Mouse (Mus musculus) embryonic facial prominence, embryonic 14.5 days (tissue): ENCODE data around the gene Zfp281. TPM values are rescaled to one million over a fixed set of nuclear protein-coding genes. Genes with fewer than 3 reads are reported as not detected.

ENCODE experiments used
- ATAC-seq: fragments of 200-750 bp; cut with Nextera tagmentation; 2 replicates; pipeline ENCODE4 v1.8.0; 2017; ENCODE audit warnings: low read depth, moderate number of reproducible peaks, moderate TSS enrichment
- DNase-seq: peaks from one replicate; pipeline ENCODE4 v3.0.0-alpha.2; 2015; ENCODE audit warnings: low spot score
- H3K27ac ChIP-seq: fragments of 300-500 bp; sonication (generic); replicated peaks from 2 replicates; pipeline ENCODE4 v1.5.1; 2014; ENCODE audit warnings: low read depth, mild to moderate bottlenecking, low read length, moderate library complexity
- H3K27me3 ChIP-seq: fragments of 300-500 bp; sonication (generic); replicated peaks from 2 replicates; pipeline ENCODE4 v1.6.1; 2014; ENCODE audit warnings: low read length; ENCODE audit not compliant: control insufficient read depth, insufficient read depth
- H3K36me3 ChIP-seq: fragments of 300-500 bp; sonication (generic); 2 replicates; pipeline ENCODE4 v1.6.1; 2014; ENCODE audit warnings: low read length, mixed read lengths; ENCODE audit not compliant: control insufficient read depth, insufficient read depth
- H3K4me1 ChIP-seq: fragments of 300-500 bp; sonication (generic); 2 replicates; pipeline ENCODE4 v1.6.1; 2014; ENCODE audit warnings: antibody characterized with exemption, low read length; ENCODE audit not compliant: control insufficient read depth, insufficient read depth
- H3K4me2 ChIP-seq: fragments of 300-500 bp; sonication (generic); 2 replicates; pipeline ENCODE4 v1.6.1; 2014; ENCODE audit warnings: low read depth, mild to moderate bottlenecking, low read length, moderate library complexity, mixed read lengths
- H3K4me3 ChIP-seq: fragments of 300-500 bp; sonication (generic); 2 replicates; pipeline ENCODE4 v1.5.1; 2014; ENCODE audit warnings: low read depth, mild to moderate bottlenecking, low read length
- H3K9ac ChIP-seq: fragments of 300-500 bp; sonication (generic); 2 replicates; pipeline ENCODE4 v1.6.1; 2014; ENCODE audit warnings: low read depth, mild to moderate bottlenecking, low read length, moderate library complexity, mixed read lengths
- H3K9me3 ChIP-seq: fragments of 300-500 bp; sonication (generic); 2 replicates; pipeline ENCODE4 v1.6.1; 2016; ENCODE audit warnings: low read length; ENCODE audit not compliant: control insufficient read depth
- whole genome bisulfite sequencing: fragments of 180-500 bp; shearing (Covaris S2); extraction: QIAGEN DNeasy Blood & Tissue Kit; methylation state at CpG from one replicate; pipeline ENCODE4 v1.1.7; 2014; 5-methylcytosine and 5-hydroxymethylcytosine counted together
- polyA plus RNA-seq: library from polyadenylated mRNA; unstranded; fragments of >200 nt; fragmentation: Nextera tagmentation; extraction: Ambion mirVana; gene quantifications from 2 replicates; pipeline ENCODE4 v1.2.1, GENCODE M21; 2014

The Zfp281 gene
- polyA plus RNA-seq, 1 experiment from 2014 or later: 19.5 TPM

GRCm38 (mm10) chr1:136626141-136626540 lies 1.4 kb downstream of the Zfp281 start:
- Histone ChIP-seq H3K27ac (no peak overlapping the region), H3K27me3 (no peaks in the 10 kb centered on the region), H3K9me3 (no peaks in the 10 kb centered on the region), H3K4me1 (peaks cover 31% of the 10 kb centered on the region), H3K4me2 (peak overlapping the region; percentile 56), H3K9ac (0 out of 2 replicates have a peak overlapping the region, but pooled peaks have one; percentile 96), H3K36me3 (peaks cover 31% of the 10 kb centered on the region), H3K4me3 (peak overlapping the region; percentile 93)
- WGBS: 90% methylated on average over 7 of the region's 7 CpGs
- DNase-seq (no peak), ATAC-seq (no peak)

- Histone ChIP-seq H3K4me3 (no peak overlapping the region), H3K4me1 (peaks cover 31% of the 10 kb centered on the region), H3K27me3 (no peaks in the 10 kb centered on the region), H3K9ac (no peak overlapping the region), H3K4me2 (peak overlapping the region; percentile 20; the same call in 1 of the 2 replicates), H3K36me3 (peaks cover 31% of the 10 kb centered on the region), H3K27ac (no peak overlapping the region), H3K9me3 (no peaks in the 10 kb centered on the region)
- no peak for ATAC-seq
- WGBS: 87% methylated on average over 5 of the region's 5 CpGs
- DNase-seq: no peak
Measured at GRCm38 (mm10) chr1:136626756-136627155, 2.1 kb downstream of the Zfp281 start.

- H3K9ac ChIP-seq: no peak overlapping the region
- H3K4me2 ChIP-seq: peak overlapping the region; percentile 23
- no peak for DNase-seq
- no peak for ATAC-seq
- H3K27me3 ChIP-seq: no peaks in the 10 kb centered on the region
- 87% methylated on average over 5 of the region's 5 CpGs for WGBS
- H3K4me1 ChIP-seq: peaks cover 31% of the 10 kb centered on the region
- no peak overlapping the region for H3K27ac ChIP-seq
- no peaks in the 10 kb centered on the region for H3K9me3 ChIP-seq
- peaks cover 31% of the 10 kb centered on the region for H3K36me3 ChIP-seq
- no peak overlapping the region for H3K4me3 ChIP-seq
Measured at GRCm38 (mm10) chr1:136627591-136627990, 2.9 kb downstream of the Zfp281 start.

GRCm38 (mm10) chr1:136632891-136633290 lies 8.2 kb downstream of the Zfp281 start:
- Histone ChIP-seq H3K4me1 (peaks cover 11% of the 10 kb centered on the region), H3K4me3 (no peak overlapping the region), H3K36me3 (peaks cover 11% of the 10 kb centered on the region), H3K9me3 (no peaks in the 10 kb centered on the region), H3K27ac (no peak overlapping the region), H3K4me2 (no peak overlapping the region), H3K9ac (no peak overlapping the region), H3K27me3 (no peaks in the 10 kb centered on the region)
- WGBS: 92% methylated on average over 3 of the region's 3 CpGs
- DNase-seq (no peak), ATAC-seq (no peak)

- no peaks in the 10 kb centered on the region for H3K4me1 ChIP-seq
- no peak for DNase-seq
- H3K27ac ChIP-seq: no peak overlapping the region
- 83% methylated on average over 6 of the region's 6 CpGs for WGBS
- ATAC-seq: no peak
- no peaks in the 10 kb centered on the region for H3K9me3 ChIP-seq
- no peaks in the 10 kb centered on the region for H3K27me3 ChIP-seq
- H3K4me2 ChIP-seq: no peak overlapping the region
- no peak overlapping the region for H3K9ac ChIP-seq
- no peaks in the 10 kb centered on the region for H3K36me3 ChIP-seq
- H3K4me3 ChIP-seq: no peak overlapping the region
Measured at GRCm38 (mm10) chr1:136635644-136636043, 10.9 kb downstream of the Zfp281 start.

- Histone ChIP-seq H3K36me3 (no peaks in the 10 kb centered on the region), H3K27me3 (no peaks in the 10 kb centered on the region), H3K4me1 (no peaks in the 10 kb centered on the region), H3K9ac (no peak overlapping the region), H3K4me2 (no peak overlapping the region), H3K27ac (no peak overlapping the region), H3K9me3 (no peaks in the 10 kb centered on the region), H3K4me3 (no peak overlapping the region)
- WGBS: 90% methylated on average over 6 of the region's 6 CpGs
- ATAC-seq (no peak), DNase-seq (no peak)
Measured at GRCm38 (mm10) chr1:136636946-136637345, 12.2 kb downstream of the Zfp281 start.

GRCm38 (mm10) chr1:136637696-136638095 lies 13.0 kb downstream of the Zfp281 start:
- no peak for ATAC-seq
- 83% methylated on average over 4 of the region's 4 CpGs for WGBS
- no peaks in the 10 kb centered on the region for H3K9me3 ChIP-seq
- H3K4me1 ChIP-seq: no peaks in the 10 kb centered on the region
- H3K4me2 ChIP-seq: no peak overlapping the region
- H3K4me3 ChIP-seq: no peak overlapping the region
- no peak for DNase-seq
- H3K36me3 ChIP-seq: no peaks in the 10 kb centered on the region
- H3K27ac ChIP-seq: no peak overlapping the region
- no peaks in the 10 kb centered on the region for H3K27me3 ChIP-seq
- H3K9ac ChIP-seq: no peak overlapping the region

GRCm38 (mm10) chr1:136638211-136638610 lies 13.5 kb downstream of the Zfp281 start:
- H3K9ac ChIP-seq: no peak overlapping the region
- no peaks in the 10 kb centered on the region for H3K4me1 ChIP-seq
- H3K4me3 ChIP-seq: no peak overlapping the region
- H3K27me3 ChIP-seq: no peaks in the 10 kb centered on the region
- DNase-seq (no peak), ATAC-seq (no peak)
- no peak overlapping the region for H3K4me2 ChIP-seq
- no peak overlapping the region for H3K27ac ChIP-seq
- H3K9me3 ChIP-seq: no peaks in the 10 kb centered on the region
- 81% methylated on average over 7 of the region's 7 CpGs for WGBS
- no peaks in the 10 kb centered on the region for H3K36me3 ChIP-seq

- Histone ChIP-seq H3K9ac (no peak overlapping the region), H3K9me3 (no peaks in the 10 kb centered on the region), H3K36me3 (no peaks in the 10 kb centered on the region), H3K27me3 (no peaks in the 10 kb centered on the region), H3K4me1 (no peaks in the 10 kb centered on the region), H3K4me2 (no peak overlapping the region), H3K27ac (no peak overlapping the region), H3K4me3 (no peak overlapping the region)
- no peak for DNase-seq
- WGBS: 92% methylated on average over 5 of the region's 5 CpGs
- no peak for ATAC-seq
Measured at GRCm38 (mm10) chr1:136638699-136639098, 14.0 kb downstream of the Zfp281 start.
